ENCODE assay signal across 7 mouse cellular contexts in genomic region chr6:29507447-29508309, GRCm38 (mm10). TPM values are rescaled to one million over a fixed set of nuclear protein-coding genes. Genes with fewer than 3 reads are reported as not detected.
DNase-seq lines count a peak whose midpoint lies in the region; ATAC-seq lines count a peak whose summit lies in the region.

Gene Kcp, minus strand, starts transcription at chr6:29507952.

- peak within 1 kb of the TSS; percentile 67 for H3K4me2 ChIP-seq in forebrain, embryonic 12.5 days

- peaks cover 13% of the 10 kb centered on the region for H3K4me1 ChIP-seq in forebrain, embryonic 12.5 days

- H3K9ac ChIP-seq in forebrain, embryonic 12.5 days = peak within 1 kb of the TSS; percentile 36; the same call in 1 of the 2 replicates

- ATAC-seq in forebrain, embryonic 12.5 days (ENCODE audit: low FRiP score) = peak; percentile 63

- H3K9me3 ChIP-seq in forebrain, embryonic 12.5 days = no peaks in the 10 kb centered on the region

- H3K36me3 ChIP-seq in forebrain, embryonic 12.5 days (replicated peaks) = no peaks in the 10 kb centered on the region

- H3K4me3 ChIP-seq in forebrain, embryonic 12.5 days (replicated peaks) = peak within 1 kb of the TSS; percentile 47

- H3K27me3 ChIP-seq in forebrain, embryonic 12.5 days = peaks cover 66% of the 10 kb centered on the region

- no peak within 1 kb of the TSS for H3K27ac ChIP-seq in forebrain, embryonic 12.5 days

- DNase-seq in thymus, postnatal 4 days = peak; percentile 25
- no peak for DNase-seq in thymus, postnatal 14 days
- DNase-seq in kidney, adult 18-20 months = peak; percentile 51
- DNase-seq in lung, postnatal 4 days = peak; percentile 22 to 46
- no peak for DNase-seq in frontal cortex, postnatal 14 days (ENCODE audit: low spot score in 2 of 2)
- no peak for DNase-seq in thymus, postnatal 10 days (ENCODE audit: low spot score in 2 of 2)

- WGBS in forebrain, embryonic 12.5 days = under 1% methylated on average over 47 of the region's 47 CpGs

RNA-seq across cellular contexts. Expression of gene Kcp, which starts in this region (rescaled TPM):
- polyA plus RNA-seq in forebrain, embryonic 12.5 days (2016; fragmentation: Nextera tagmentation; extraction: Ambion mirVana) = 9.4 and 10.8 TPM in 2 replicates

Comparison
In these comparisons a context has a peak if more than half of its experiments do, and no peak if none do; other contexts are left out.
1. DNase-seq: peak in thymus, postnatal 4 days (single experiment), kidney, adult 18-20 months (single experiment) and lung, postnatal 4 days (2 of 2); none in thymus, postnatal 14 days (single experiment), frontal cortex, postnatal 14 days (0 of 2) and thymus, postnatal 10 days (0 of 2).